Mouse (Mus musculus) CH12.LX (cell line): ENCODE measurements around the gene Nudt22. TPM values are rescaled to one million over a fixed set of nuclear protein-coding genes. Genes with fewer than 3 reads are reported as not detected.

Source experiments
- DNase-seq: peaks from one replicate; pipeline ENCODE4 v3.0.0-alpha.2; 2013; ENCODE audit errors: extremely low read depth
- H3K27ac ChIP-seq: 2 replicates; pipeline ENCODE4 v1.5.1; 2012; ENCODE audit warnings: low read depth, mild to moderate bottlenecking, control low read depth, moderate library complexity; ENCODE audit not compliant: insufficient read depth
- H3K27me3 ChIP-seq: replicated peaks from 2 replicates; pipeline ENCODE3; 2012; ENCODE audit warnings: inconsistent platforms
- H3K36me3 ChIP-seq, 2 experiments: replicated peaks in 1 of 2; 2 replicates each; pipeline versions ENCODE3 to v1.6.1; 2012; ENCODE audit warnings: inconsistent platforms in 1 of 2, low read length in 1 of 2, mild to moderate bottlenecking in 1 of 2, mixed read lengths in 1 of 2, moderate library complexity in 1 of 2; ENCODE audit not compliant: control insufficient read depth in 1 of 2, insufficient read depth in 1 of 2
- H3K4me1 ChIP-seq, 2 experiments: 2 replicates each; pipeline ENCODE4 v1.6.1; 2012; ENCODE audit warnings: inconsistent platforms in 1 of 2, moderate library complexity in 1 of 2; ENCODE audit not compliant: insufficient read depth in 2 of 2, control insufficient read depth in 1 of 2
- H3K4me2 ChIP-seq: 2 replicates; pipeline ENCODE4 v1.6.1; 2012; ENCODE audit warnings: low read depth, mild to moderate bottlenecking, control low read depth; ENCODE audit not compliant: poor library complexity, insufficient read depth, severe bottlenecking
- H3K4me3 ChIP-seq, 3 experiments: fragments of 150-350 bp in 1 of 3; sonication (generic) in 1 of 3; replicated peaks in 1 of 3; 2 replicates each; pipeline versions ENCODE3 to v1.5.1; 2011 to 2012; ENCODE audit warnings: low read depth in 2 of 3, low read length in 2 of 3, mild to moderate bottlenecking in 2 of 3, moderate library complexity in 2 of 3, control low read depth in 1 of 3, improper control_type of control experiment in 1 of 3, inconsistent platforms in 1 of 3, mixed read lengths in 1 of 3; ENCODE audit not compliant: poor library complexity in 1 of 3
- H3K79me2 ChIP-seq: replicated peaks from 2 replicates; pipeline ENCODE4 v1.6.1; 2012; ENCODE audit warnings: mild to moderate bottlenecking, moderate library complexity; ENCODE audit not compliant: control insufficient read depth, poor library complexity, insufficient read depth, severe bottlenecking; ENCODE audit errors: extremely low read depth
- H3K9ac ChIP-seq: 2 replicates; pipeline ENCODE4 v1.6.1; 2012; ENCODE audit warnings: low read depth, mild to moderate bottlenecking, control low read depth, moderate library complexity; ENCODE audit not compliant: insufficient read depth
- H3K9me3 ChIP-seq: replicated peaks from 2 replicates; pipeline ENCODE3; 2012; ENCODE audit warnings: low read length, inconsistent platforms, mixed read lengths
- CHD1 ChIP-seq: IDR thresholded peaks from 2 replicates; pipeline ENCODE4 v1.6.1; 2012; ENCODE audit warnings: low read depth, low read length, improper control_type of control experiment, inconsistent platforms
- CHD2 ChIP-seq: IDR thresholded peaks from 2 replicates; pipeline ENCODE4 v1.6.1; 2011; ENCODE audit warnings: low read length, improper control_type of control experiment
- ELF1 ChIP-seq: IDR thresholded peaks from 2 replicates; pipeline ENCODE4 v1.6.1; 2014; ENCODE audit warnings: low read depth, mild to moderate bottlenecking, inconsistent platforms, low read length, improper control_type of control experiment
- ETS1 ChIP-seq: conservative IDR thresholded peaks from 2 replicates; pipeline ENCODE4 v1.6.1; 2012; ENCODE audit warnings: low read depth, mild to moderate bottlenecking, inconsistent platforms, low read length, improper control_type of control experiment, moderate library complexity
- GABPA ChIP-seq: IDR thresholded peaks from 2 replicates; pipeline ENCODE4 v1.6.1; 2012; ENCODE audit warnings: low read depth, low read length, improper control_type of control experiment, inconsistent platforms; ENCODE audit not compliant: insufficient replicate concordance
- JUN ChIP-seq: IDR thresholded peaks from 2 replicates; pipeline ENCODE4 v1.6.1; 2011; ENCODE audit warnings: low read depth, mild to moderate bottlenecking, low read length, improper control_type of control experiment, moderate library complexity; ENCODE audit not compliant: insufficient read depth
- JUND ChIP-seq: conservative IDR thresholded peaks from 2 replicates; pipeline ENCODE4 v1.6.1; 2011; ENCODE audit warnings: low read depth, low read length, improper control_type of control experiment
- KAT2A ChIP-seq: IDR thresholded peaks from 2 replicates; pipeline ENCODE4 v1.6.1; 2012; ENCODE audit warnings: low read length, improper control_type of control experiment, inconsistent platforms; ENCODE audit not compliant: insufficient replicate concordance
- MAX ChIP-seq: IDR thresholded peaks from 2 replicates; pipeline ENCODE4 v1.6.1; 2011; ENCODE audit warnings: low read length, improper control_type of control experiment
- MXI1 ChIP-seq: IDR thresholded peaks from 2 replicates; pipeline ENCODE4 v1.6.1; 2011; ENCODE audit warnings: mild to moderate bottlenecking, low read depth, low read length, improper control_type of control experiment
- MYC ChIP-seq: IDR thresholded peaks from 2 replicates; pipeline ENCODE4 v1.6.1; 2011; ENCODE audit warnings: low read depth, mild to moderate bottlenecking, improper control_type of control experiment, low read length
- PAX5 ChIP-seq: IDR thresholded peaks from 2 replicates; pipeline ENCODE4 v1.6.1; 2012; ENCODE audit warnings: low read length, inconsistent platforms, mixed read lengths
- POLR2A ChIP-seq: IDR thresholded peaks from 2 replicates; pipeline ENCODE4 v1.6.1; 2011; ENCODE audit warnings: low read depth, mild to moderate bottlenecking, improper control_type of control experiment, low read length
- POLR2AphosphoS2 ChIP-seq: IDR thresholded peaks from 2 replicates; pipeline ENCODE4 v1.6.1; 2011; ENCODE audit warnings: low read depth, low read length, improper control_type of control experiment
- RAD21 ChIP-seq: IDR thresholded peaks from 2 replicates; pipeline ENCODE4 v1.6.1; 2011; ENCODE audit warnings: low read depth, mild to moderate bottlenecking, low read length, improper control_type of control experiment, moderate library complexity
- RCOR1 ChIP-seq: conservative IDR thresholded peaks from 2 replicates; pipeline ENCODE4 v1.6.1; 2012; ENCODE audit warnings: low read depth, mild to moderate bottlenecking, inconsistent platforms, low read length, improper control_type of control experiment
- SIN3A ChIP-seq: IDR thresholded peaks from 2 replicates; pipeline ENCODE4 v1.6.1; 2012; ENCODE audit warnings: low read length, improper control_type of control experiment, inconsistent platforms
- TBP ChIP-seq: conservative IDR thresholded peaks from 2 replicates; pipeline ENCODE4 v1.6.1; 2011; ENCODE audit warnings: low read depth, low read length, improper control_type of control experiment
- ZC3H11A ChIP-seq: IDR thresholded peaks from 2 replicates; pipeline ENCODE4 v1.6.1; 2012; ENCODE audit warnings: low read depth, mild to moderate bottlenecking, inconsistent platforms, low read length, improper control_type of control experiment
- ZMIZ1 ChIP-seq: IDR thresholded peaks from 2 replicates; pipeline ENCODE4 v1.6.1; 2012; ENCODE audit warnings: low read depth, mild to moderate bottlenecking, inconsistent platforms, low read length, improper control_type of control experiment
- dilution Hi-C: fragments of 300-500 bp; cut with MboI; formaldehyde crosslinking; loops from 2 replicates; pipeline ENCODE4 v1.14.3; 2020; ENCODE audit warnings: low sequenced_read_pairs; ENCODE audit not compliant: extremely low pct_unique_long_range_greater_than_20kb, extremely low pct_ligation_motif_present
- in situ Hi-C: fragments of 300-500 bp; cut with MboI; formaldehyde crosslinking; loops from 3 replicates; pipeline ENCODE4 v1.14.3; 2019; ENCODE audit warnings: low sequenced_read_pairs, low pct_ligation_motif_present, low pct_unique_long_range_greater_than_20kb, mixed read lengths
- polyA plus RNA-seq: library from polyadenylated mRNA; unstranded; fragments of >175 nt; gene quantifications from 2 replicates; pipeline ENCODE4 v1.2.1, GENCODE M21; 2012; ENCODE audit warnings: low read depth; ENCODE audit not compliant: insufficient read length
- total RNA-seq, 2 experiments: library from RNA; depleted of rRNA; stranded (reverse); fragments of 300-350 nt in 1 of 2; fragments of >200 nt in 1 of 2; gene quantifications; 2 replicates each; pipeline ENCODE4 v1.2.3; 2012 to 2014

Gene Nudt22
- total and polyA plus RNA-seq, 3 experiments = 11.1 to 24.6 (median 11.2) TPM

DNA sequence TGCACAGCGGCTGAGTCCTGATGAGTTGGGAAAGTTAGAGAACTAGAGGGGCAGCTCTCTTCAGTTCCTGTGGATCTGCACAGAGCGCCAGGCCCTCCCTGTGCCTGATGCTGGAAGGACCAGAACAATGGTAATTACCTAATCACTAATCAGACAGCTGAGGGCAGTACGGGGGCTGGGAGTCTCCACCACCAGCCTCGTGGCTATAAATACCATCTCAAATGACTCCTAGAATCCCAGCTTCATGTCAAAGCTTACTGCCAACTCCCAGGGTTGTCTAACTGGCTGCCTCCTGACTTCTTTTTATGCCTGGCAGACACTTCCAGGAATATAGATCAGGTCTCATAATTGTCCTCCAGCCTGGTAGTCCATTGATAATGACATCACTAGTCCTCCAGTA lies 48.8 kb upstream of the Nudt22 start:
- no peak overlapping the region for H3K9ac ChIP-seq
- H3K36me3 ChIP-seq = no peaks in the 10 kb centered on the region
- H3K27me3 ChIP-seq = peaks cover 31% of the 10 kb centered on the region
- dilution Hi-C loops = no loop called here
- H3K4me1 ChIP-seq = peaks cover 6 to 16% of the 10 kb centered on the region in 2 experiments
- H3K9me3 ChIP-seq = peaks cover 3% of the 10 kb centered on the region
- no peak overlapping the region for H3K4me2 ChIP-seq
- no peaks in the 10 kb centered on the region for H3K79me2 ChIP-seq
- H3K27ac ChIP-seq = no peak overlapping the region
- H3K4me3 ChIP-seq = no peak overlapping the region
- in situ Hi-C loops = no loop called here
- TF ChIP-seq MAX = no peak
- no peak for TF ChIP-seq ZMIZ1
- no peak for TF ChIP-seq JUN
- no peak for TF ChIP-seq JUND
- TF ChIP-seq MXI1 = no peak
- no peak for TF ChIP-seq TBP
- no peak for TF ChIP-seq RCOR1
- no peak for TF ChIP-seq KAT2A
- TF ChIP-seq ZC3H11A = no peak
- no peak for TF ChIP-seq ETS1
- no peak for TF ChIP-seq MYC
- TF ChIP-seq PAX5 = no peak
- DNase-seq = no peak

DNA sequence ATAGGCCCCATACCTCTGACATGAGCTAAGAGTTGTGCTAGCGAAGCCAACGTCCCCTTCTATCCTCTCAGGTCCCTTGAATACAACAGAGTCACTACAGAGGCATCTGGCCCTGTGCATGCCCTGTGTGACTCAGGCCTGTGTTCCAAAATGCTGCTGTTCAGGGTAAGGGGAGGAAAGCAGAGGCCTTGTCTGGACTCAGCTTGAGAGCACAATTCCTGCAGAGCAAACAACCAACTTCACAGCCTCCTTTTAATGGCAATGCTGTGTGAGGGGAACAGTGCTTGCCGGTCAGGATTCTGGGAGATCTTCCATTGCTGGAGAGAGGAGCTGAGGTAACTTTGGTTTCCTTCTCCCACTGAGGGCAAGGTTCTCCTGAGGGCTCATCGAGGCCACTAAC lies 48.4 kb upstream of the Nudt22 start:
- peaks cover 6 to 16% of the 10 kb centered on the region in 2 experiments for H3K4me1 ChIP-seq
- H3K4me2 ChIP-seq = no peak overlapping the region
- no peaks in the 10 kb centered on the region for H3K36me3 ChIP-seq
- H3K27me3 ChIP-seq = peaks cover 28% of the 10 kb centered on the region
- peaks cover 3% of the 10 kb centered on the region for H3K79me2 ChIP-seq
- H3K4me3 ChIP-seq = no peak overlapping the region
- DNase-seq = no peak
- TF ChIP-seq JUND (no peak), CHD1 (no peak), CHD2 (no peak), SIN3A (no peak), KAT2A (no peak), POLR2A (no peak), GABPA (no peak), RAD21 (no peak), ELF1 (no peak), ETS1 (no peak), ZMIZ1 (no peak), POLR2AphosphoS2 (no peak), MYC (no peak)
- in situ Hi-C loops (no loop called here), dilution Hi-C loops (no loop called here)
- peaks cover under 1% of the 10 kb centered on the region for H3K9me3 ChIP-seq
- H3K9ac ChIP-seq = no peak overlapping the region
- H3K27ac ChIP-seq = no peak overlapping the region
